Mouse (Mus musculus): Measurements from ENCODE around the gene Islr2.

DNA sequence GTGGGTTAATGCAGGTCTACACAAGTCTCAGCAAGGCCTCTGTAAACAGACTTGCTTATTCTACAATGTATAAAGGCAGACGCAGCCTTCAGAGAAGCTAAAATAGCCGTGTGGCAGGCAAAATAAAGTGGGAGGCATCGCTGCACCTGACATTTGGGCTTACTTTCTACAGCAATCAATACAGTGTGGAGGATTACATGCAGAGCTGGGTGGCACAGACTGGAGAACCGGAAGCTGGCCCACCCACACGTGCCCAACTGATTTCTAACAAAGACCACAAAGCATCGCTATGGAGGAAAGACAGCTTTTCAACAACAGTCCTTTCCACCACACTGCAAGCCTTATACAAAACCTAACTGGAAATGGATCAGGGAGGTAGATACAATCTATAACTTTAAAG is 19.7 kb downstream of the Islr2 start:
- TF ChIP-seq CTCF (IDR thresholded peaks at IDR 0.05; ENCODE audit: control insufficient read depth, insufficient read depth, insufficient read length) (no peak), MAX (IDR thresholded peaks at IDR 0.05) (no peak), MYOG (IDR thresholded peaks at IDR 0.05; ENCODE audit: control insufficient read depth, extremely low read depth, insufficient read length) (no peak), CEBPB (IDR thresholded peaks at IDR 0.05; ENCODE audit: low read depth) (no peak), FOSL1 (IDR thresholded peaks at IDR 0.05; ENCODE audit: insufficient read depth, low read length, poor library complexity, severe bottlenecking) (no peak), USF1 (IDR thresholded peaks at IDR 0.05; ENCODE audit: low read depth) (no peak)

All from C2C12 (cell line).